Mouse (Mus musculus) limb, embryonic 15.5 days (tissue): Measurements from ENCODE around the gene Herc3. TPM values are rescaled to one million over a fixed set of nuclear protein-coding genes. Genes with fewer than 3 reads are reported as not detected.
"Not testable (repeated sequence)": the region's sequence is repeated elsewhere in the genome, so short reads cannot be mapped to it uniquely, and the experiment has no call there.

ENCODE experiments used
- ATAC-seq: fragments of 200-750 bp; cut with Nextera tagmentation; 2 replicates; pipeline ENCODE4 v1.8.0; 2017; ENCODE audit warnings: low read depth, moderate TSS enrichment; ENCODE audit not compliant: insufficient number of reproducible peaks, low FRiP score, low TSS enrichment
- H3K27ac ChIP-seq: fragments of 300-500 bp; sonication (generic); 2 replicates; pipeline ENCODE4 v1.5.1; 2015; ENCODE audit warnings: moderate library complexity, mild to moderate bottlenecking, inconsistent platforms
- H3K27me3 ChIP-seq: fragments of 300-500 bp; sonication (generic); 2 replicates; pipeline ENCODE4 v1.6.1; 2015; ENCODE audit warnings: inconsistent platforms
- H3K36me3 ChIP-seq: fragments of 300-500 bp; sonication (generic); 2 replicates; pipeline ENCODE4 v1.6.1; 2015; ENCODE audit warnings: inconsistent platforms
- H3K4me1 ChIP-seq: fragments of 300-500 bp; sonication (generic); 2 replicates; pipeline ENCODE4 v1.6.1; 2015; ENCODE audit warnings: inconsistent platforms
- H3K4me2 ChIP-seq: fragments of 300-500 bp; sonication (generic); 2 replicates; pipeline ENCODE4 v1.6.1; 2015; ENCODE audit warnings: mild to moderate bottlenecking, inconsistent platforms
- H3K4me3 ChIP-seq: fragments of 300-500 bp; sonication (generic); 2 replicates; pipeline ENCODE4 v1.5.1; 2015; ENCODE audit warnings: mild to moderate bottlenecking, inconsistent platforms
- H3K9ac ChIP-seq: fragments of 300-500 bp; sonication (generic); 2 replicates; pipeline ENCODE4 v1.6.1; 2015; ENCODE audit warnings: inconsistent platforms
- H3K9me3 ChIP-seq: fragments of 300-500 bp; sonication (generic); 2 replicates; pipeline ENCODE4 v1.6.1; 2016; ENCODE audit warnings: inconsistent platforms
- WGBS: fragments of 180-500 bp; shearing (Covaris S2); methylation state at CpG from one replicate; pipeline ENCODE4 v1.1.7; 2015; 5-methylcytosine and 5-hydroxymethylcytosine counted together
- polyA plus RNA-seq: library from polyadenylated mRNA; unstranded; fragments of >200 nt; fragmentation: Nextera tagmentation; extraction: Ambion mirVana; gene quantifications from 2 replicates; pipeline ENCODE4 v1.2.1, GENCODE M21; 2015

Gene Herc3
- polyA plus RNA-seq, 1 experiment from 2014 or later, result 4.9 TPM

- Histone ChIP-seq H3K9me3 (no peaks in the 10 kb centered on the region), H3K4me1 (no peaks in the 10 kb centered on the region), H3K4me2 (no peak overlapping the region), H3K36me3 (peaks cover 4% of the 10 kb centered on the region; the same call in 1 of the 2 replicates), H3K4me3 (no peak overlapping the region), H3K9ac (no peak overlapping the region), H3K27me3 (no peaks in the 10 kb centered on the region), H3K27ac (no peak overlapping the region)
- WGBS, result 75% methylated on average over 4 of the region's 4 CpGs
- ATAC-seq, result no peak
Observed at GRCm38 (mm10) chr6:58863631-58864235, 32.5 kb downstream of the Herc3 start.

- 93% methylated on average over 6 of the region's 6 CpGs for WGBS
- H3K27me3 ChIP-seq, ATAC-seq: not testable (repeated sequence)
Observed at GRCm38 (mm10) chr6:58867858-58868257, 36.6 kb downstream of the Herc3 start.

GRCm38 (mm10) chr6:58879572-58879971 is 48.3 kb downstream of the Herc3 start:
- Histone ChIP-seq H3K4me2 (no peak overlapping the region), H3K36me3 (peaks cover 7% of the 10 kb centered on the region; the same call in 1 of the 2 replicates), H3K9me3 (no peaks in the 10 kb centered on the region), H3K27ac (no peak overlapping the region), H3K4me3 (no peak overlapping the region), H3K4me1 (no peaks in the 10 kb centered on the region), H3K9ac (no peak overlapping the region), H3K27me3 (no peaks in the 10 kb centered on the region)
- ATAC-seq, result 0 out of 2 replicates have a peak, but pooled peaks have one; percentile 10
- 80% methylated on average over 4 of the region's 4 CpGs for WGBS

More at GRCm38 (mm10) chr6:58867858-58868257, 36.6 kb downstream of the Herc3 start:
- H3K36me3 ChIP-seq, H3K4me3 ChIP-seq, H3K4me2 ChIP-seq, H3K27ac ChIP-seq, H3K9me3 ChIP-seq, H3K4me1 ChIP-seq, H3K9ac ChIP-seq: not testable (repeated sequence)

- no peak overlapping the region for H3K4me2 ChIP-seq
- no peaks in the 10 kb centered on the region for H3K9me3 ChIP-seq
- H3K9ac ChIP-seq, result no peak overlapping the region
- no peaks in the 10 kb centered on the region for H3K27me3 ChIP-seq
- H3K36me3 ChIP-seq, result peaks cover 7% of the 10 kb centered on the region; the same call in 1 of the 2 replicates
- H3K4me1 ChIP-seq, result no peaks in the 10 kb centered on the region
- no peak overlapping the region for H3K27ac ChIP-seq
- 0 out of 2 replicates have a peak, but pooled peaks have one; percentile 30 for ATAC-seq
- no peak overlapping the region for H3K4me3 ChIP-seq
- WGBS, result 86% methylated on average over 9 of the region's 9 CpGs
Observed at GRCm38 (mm10) chr6:58879987-58880386, 48.7 kb downstream of the Herc3 start.

- no peak for ATAC-seq
- Histone ChIP-seq H3K9ac (no peak overlapping the region), H3K9me3 (no peaks in the 10 kb centered on the region), H3K4me3 (no peak overlapping the region), H3K4me2 (no peak overlapping the region), H3K4me1 (no peaks in the 10 kb centered on the region), H3K36me3 (peaks cover 7% of the 10 kb centered on the region; the same call in 1 of the 2 replicates), H3K27me3 (no peaks in the 10 kb centered on the region), H3K27ac (no peak overlapping the region)
- 88% methylated on average over 5 of the region's 5 CpGs for WGBS
Observed at GRCm38 (mm10) chr6:58880861-58881260, 49.6 kb downstream of the Herc3 start.

- H3K9ac ChIP-seq, result no peak overlapping the region
- peaks cover 7% of the 10 kb centered on the region; the same call in 1 of the 2 replicates for H3K36me3 ChIP-seq
- H3K4me1 ChIP-seq, result no peaks in the 10 kb centered on the region
- H3K27me3 ChIP-seq, result no peaks in the 10 kb centered on the region
- ATAC-seq, result no peak
- no peak overlapping the region for H3K4me2 ChIP-seq
- 87% methylated on average over 3 of the region's 3 CpGs for WGBS
- no peak overlapping the region for H3K27ac ChIP-seq
- H3K4me3 ChIP-seq, result no peak overlapping the region
- H3K9me3 ChIP-seq, result no peaks in the 10 kb centered on the region
Observed at GRCm38 (mm10) chr6:58881363-58881762, 50.1 kb downstream of the Herc3 start.

GRCm38 (mm10) chr6:58882271-58882670 is 51.0 kb downstream of the Herc3 start:
- H3K9me3 ChIP-seq, result no peaks in the 10 kb centered on the region
- peaks cover 7% of the 10 kb centered on the region; the same call in 1 of the 2 replicates for H3K36me3 ChIP-seq
- H3K27ac ChIP-seq, result no peak overlapping the region
- WGBS, result 75% methylated on average over 6 of the region's 6 CpGs
- no peak overlapping the region for H3K9ac ChIP-seq
- no peak overlapping the region for H3K4me3 ChIP-seq
- no peaks in the 10 kb centered on the region for H3K4me1 ChIP-seq
- H3K4me2 ChIP-seq, result no peak overlapping the region
- no peaks in the 10 kb centered on the region for H3K27me3 ChIP-seq
- no peak for ATAC-seq

- no peaks in the 10 kb centered on the region for H3K9me3 ChIP-seq
- WGBS, result 84% methylated on average over 3 of the region's 3 CpGs
- H3K9ac ChIP-seq, result no peak overlapping the region
- no peak overlapping the region for H3K4me3 ChIP-seq
- no peak for ATAC-seq
- H3K36me3 ChIP-seq, result 0 out of 2 replicates have a peak, but pooled peaks cover 7% of the 10 kb centered on the region
- no peaks in the 10 kb centered on the region for H3K27me3 ChIP-seq
- no peak overlapping the region for H3K4me2 ChIP-seq
- H3K27ac ChIP-seq, result no peak overlapping the region
- no peaks in the 10 kb centered on the region for H3K4me1 ChIP-seq
Observed at GRCm38 (mm10) chr6:58889917-58890316, 58.7 kb downstream of the Herc3 start.

GRCm38 (mm10) chr6:58893307-58893706 is 62.0 kb downstream of the Herc3 start:
- ATAC-seq, result no peak
- Histone ChIP-seq H3K27me3 (no peaks in the 10 kb centered on the region), H3K9ac (no peak overlapping the region), H3K4me2 (no peak overlapping the region), H3K4me3 (no peak overlapping the region), H3K36me3 (peaks cover 8% of the 10 kb centered on the region; the same call in 1 of the 2 replicates), H3K9me3 (no peaks in the 10 kb centered on the region), H3K4me1 (no peaks in the 10 kb centered on the region), H3K27ac (no peak overlapping the region)
- 73% methylated on average over 6 of the region's 6 CpGs for WGBS

GRCm38 (mm10) chr6:58894994-58895393 is 63.7 kb downstream of the Herc3 start:
- Histone ChIP-seq H3K4me3 (no peak overlapping the region), H3K36me3 (peaks cover 7% of the 10 kb centered on the region; the same call in 1 of the 2 replicates), H3K27ac (no peak overlapping the region), H3K4me1 (no peaks in the 10 kb centered on the region), H3K27me3 (no peaks in the 10 kb centered on the region), H3K9ac (no peak overlapping the region), H3K9me3 (no peaks in the 10 kb centered on the region), H3K4me2 (no peak overlapping the region)
- 61% methylated on average over 4 of the region's 4 CpGs for WGBS
- no peak for ATAC-seq

- no peak for ATAC-seq
- H3K9ac ChIP-seq, result no peak overlapping the region
- WGBS, result 68% methylated on average over 3 of the region's 3 CpGs
Observed at GRCm38 (mm10) chr6:58896648-58897047, 65.4 kb downstream of the Herc3 start.

GRCm38 (mm10) chr6:58899076-58899475 is 67.8 kb downstream of the Herc3 start:
- no peak overlapping the region for H3K4me3 ChIP-seq
- H3K4me1 ChIP-seq, result 0 out of 2 replicates have a peak, but pooled peaks cover 4% of the 10 kb centered on the region
- H3K27me3 ChIP-seq, result no peaks in the 10 kb centered on the region
- no peak for ATAC-seq
- peaks cover 3% of the 10 kb centered on the region; the same call in 1 of the 2 replicates for H3K36me3 ChIP-seq
- no peak overlapping the region for H3K9ac ChIP-seq
- no peak overlapping the region for H3K27ac ChIP-seq
- no peak overlapping the region for H3K4me2 ChIP-seq
- no peaks in the 10 kb centered on the region for H3K9me3 ChIP-seq
- 79% methylated on average over 3 of the region's 3 CpGs for WGBS

More at GRCm38 (mm10) chr6:58896648-58897047, 65.4 kb downstream of the Herc3 start:
- H3K9me3 ChIP-seq, result no peaks in the 10 kb centered on the region
- H3K4me2 ChIP-seq, result no peak overlapping the region
- H3K27me3 ChIP-seq, result no peaks in the 10 kb centered on the region
- no peaks in the 10 kb centered on the region for H3K4me1 ChIP-seq
- H3K36me3 ChIP-seq, result peaks cover 3% of the 10 kb centered on the region; the same call in 1 of the 2 replicates
- H3K4me3 ChIP-seq, result no peak overlapping the region
- no peak overlapping the region for H3K27ac ChIP-seq
